Mouse (Mus musculus) brain, embryonic 18.5 days (tissue): ENCODE data around the gene Lgals2.

Experiments
- DNase-seq: peaks from one replicate; pipeline ENCODE4 v3.0.0-alpha.2; 2012; ENCODE audit warnings: low read depth, low spot score

The Lgals2 gene

GRCm38 (mm10) chr15:78815314-78816073 is 39.8 kb downstream of the Lgals2 start:
- DNase-seq, result no peak

GRCm38 (mm10) chr15:78813603-78814002 is 41.7 kb downstream of the Lgals2 start:
- DNase-seq, result no peak

- no peak for DNase-seq
Observed at GRCm38 (mm10) chr15:78810146-78810545, 45.2 kb downstream of the Lgals2 start.

- no peak for DNase-seq
Observed at GRCm38 (mm10) chr15:78809739-78810138, 45.6 kb downstream of the Lgals2 start.

- no peak for DNase-seq
Observed at GRCm38 (mm10) chr15:78808980-78809379, 46.3 kb downstream of the Lgals2 start.

- no peak for DNase-seq
Observed at GRCm38 (mm10) chr15:78807141-78807540, 48.2 kb downstream of the Lgals2 start.

- no peak for DNase-seq
Observed at GRCm38 (mm10) chr15:78806614-78807013, 48.7 kb downstream of the Lgals2 start.

GRCm38 (mm10) chr15:78805351-78805750 is 50.0 kb downstream of the Lgals2 start:
- no peak for DNase-seq

GRCm38 (mm10) chr15:78804326-78804725 is 51.0 kb downstream of the Lgals2 start:
- DNase-seq, result no peak

- no peak for DNase-seq
Observed at GRCm38 (mm10) chr15:78803499-78803900, 51.8 kb downstream of the Lgals2 start.

- DNase-seq, result no peak
Observed at GRCm38 (mm10) chr15:78802776-78803391, 52.4 kb downstream of the Lgals2 start, which contains the start of gene Card10. Card10 (minus strand) TSS chr15:78803042.

- DNase-seq, result no peak
Observed at GRCm38 (mm10) chr15:78801971-78802741, 53.2 kb downstream of the Lgals2 start.

GRCm38 (mm10) chr15:78801571-78801970 is 53.8 kb downstream of the Lgals2 start:
- no peak for DNase-seq
